Mouse (Mus musculus): ENCODE measurements around the gene Setd5.

Gene Setd5

DNA sequence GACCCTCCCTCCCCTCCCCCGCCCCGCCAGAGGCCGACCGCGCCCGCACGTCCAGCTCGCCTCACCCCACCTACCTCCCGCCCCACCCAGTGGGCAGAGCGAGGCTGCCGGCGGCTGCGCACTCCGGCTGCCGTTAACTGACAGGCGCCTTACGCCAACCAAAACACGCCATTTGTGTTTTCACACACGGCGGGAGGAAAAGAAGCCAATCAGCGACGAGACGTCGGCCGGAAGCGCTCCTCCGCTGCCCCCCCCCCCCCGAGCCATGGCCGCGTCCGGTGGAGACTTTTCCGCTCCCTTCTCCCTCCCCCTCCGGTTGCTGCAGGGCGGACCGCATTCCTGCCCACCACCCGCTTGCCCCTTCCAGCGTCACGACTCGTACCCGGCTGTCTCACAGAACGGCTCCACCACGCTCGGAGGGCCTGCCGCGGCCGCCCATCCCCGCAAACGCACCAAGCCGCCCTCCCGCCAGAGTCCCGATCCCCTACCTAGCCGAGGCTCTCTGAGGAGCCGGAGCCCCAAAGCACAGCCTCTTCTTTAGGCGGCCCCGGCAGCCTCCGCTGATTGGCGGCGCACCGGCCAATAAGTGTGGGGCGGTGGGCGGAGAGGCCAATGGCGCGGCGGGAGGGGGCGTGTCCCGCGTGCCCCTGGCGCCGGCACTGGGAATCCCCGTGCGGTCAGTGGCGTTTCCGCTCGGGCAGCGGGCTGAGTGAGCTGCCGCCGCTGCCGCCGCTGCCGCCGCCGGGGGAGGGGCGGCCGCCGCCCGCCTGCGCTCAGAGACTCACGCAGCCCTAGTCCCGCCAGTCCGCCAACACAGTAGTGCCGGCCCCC, at the start of gene Setd5:
Gene Setd5 (plus strand): TSS at position 680 of the 831 bp plus-strand sequence.
- DNase-seq (ENCODE audit: low spot score in 2 of 2), result peak; percentile 95 to 96

DNA sequence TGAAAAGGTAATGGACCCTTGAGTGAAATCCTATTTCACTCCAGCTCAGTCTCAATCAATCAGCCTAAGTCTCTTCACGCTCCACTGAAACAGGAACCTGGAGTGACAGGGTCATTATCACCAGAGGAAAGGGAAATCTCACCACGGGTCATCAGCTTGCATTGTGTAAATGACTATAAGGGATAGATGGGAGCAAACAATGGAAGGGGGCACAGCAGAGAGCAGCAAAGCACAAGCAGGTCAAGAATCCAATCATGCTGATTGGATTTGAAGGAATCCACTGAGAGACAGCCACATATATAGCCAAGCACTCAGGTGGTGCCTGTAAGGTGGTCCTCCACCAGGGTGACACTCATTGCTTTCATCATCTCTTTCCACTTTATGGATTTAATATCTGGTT, 49.7 kb upstream of the Setd5 start:
- no peak for DNase-seq (ENCODE audit: low spot score in 2 of 2)

DNA sequence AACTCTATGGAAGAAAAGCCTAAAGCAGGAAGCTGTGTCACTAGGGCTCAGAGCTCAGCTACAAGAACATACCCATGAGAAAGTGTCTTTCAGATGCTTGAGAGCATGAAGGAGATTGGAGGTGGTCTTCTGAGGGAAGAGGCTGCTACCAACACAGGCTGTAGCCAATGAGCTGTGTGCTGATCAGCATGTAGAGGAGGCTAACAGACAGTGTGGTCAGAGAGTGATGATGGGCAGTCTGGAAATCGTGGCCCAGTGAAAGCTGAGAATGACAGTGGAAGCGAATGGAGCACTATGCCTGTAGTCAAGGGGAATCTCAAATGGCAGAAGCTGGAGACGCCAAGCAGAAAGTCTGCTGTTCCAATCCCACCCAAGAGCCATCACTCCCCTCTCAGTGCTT, 48.2 kb upstream of the Setd5 start:
- no peak for DNase-seq (ENCODE audit: low spot score in 2 of 2)

DNA sequence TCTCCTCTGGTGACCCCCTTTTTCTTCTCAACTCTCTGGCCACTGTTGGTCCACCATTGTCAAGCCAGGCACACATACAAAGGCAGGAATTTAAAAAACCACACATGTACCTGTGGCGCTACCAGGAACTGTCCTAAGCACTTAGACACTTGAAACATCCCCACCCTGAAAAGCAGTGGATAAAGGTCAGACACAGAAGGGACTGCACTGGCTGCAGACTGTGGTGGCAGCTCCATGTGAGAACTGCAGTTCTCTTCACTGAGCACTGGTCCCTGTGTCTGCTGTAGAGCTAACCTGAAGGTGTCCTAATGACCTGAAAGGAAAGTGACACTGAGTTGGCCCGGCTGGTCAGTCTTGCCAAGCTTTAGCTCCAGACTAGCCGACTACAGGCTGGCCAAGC, 46.6 kb upstream of the Setd5 start:
- no peak for DNase-seq (ENCODE audit: low spot score in 2 of 2)

DNA sequence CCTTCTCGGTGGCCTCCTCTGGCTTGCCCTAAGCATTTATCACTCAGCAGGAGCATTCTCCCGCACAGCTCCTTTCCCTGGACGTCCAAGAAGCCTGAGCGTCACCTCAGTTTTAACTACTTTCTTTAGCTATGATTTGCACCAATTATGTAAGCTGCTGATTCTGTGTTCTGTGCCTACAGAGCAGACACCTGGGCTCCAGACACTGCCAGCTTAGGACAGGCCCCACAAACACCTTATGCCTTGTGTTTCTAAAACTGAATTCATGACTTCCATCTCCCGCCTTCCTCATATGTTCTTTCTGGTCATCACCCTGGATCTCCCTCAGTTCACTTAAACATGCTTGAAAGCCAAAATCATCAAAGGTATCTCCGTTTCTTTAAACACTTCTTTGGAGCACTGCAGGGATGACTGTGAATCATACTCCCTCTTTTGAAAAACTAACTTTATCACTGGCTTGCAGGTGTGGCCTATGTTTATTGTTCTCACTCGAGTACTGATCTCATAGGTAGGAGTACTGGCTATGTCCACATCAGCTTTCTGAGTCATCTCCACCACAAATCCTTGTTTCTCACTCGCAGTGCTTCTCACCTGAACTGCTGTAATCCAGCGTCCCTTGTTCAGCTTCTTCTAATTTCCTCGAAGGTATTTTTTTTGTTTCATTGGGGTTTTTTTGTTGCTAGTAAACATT, 46.0 kb upstream of the Setd5 start:
- DNase-seq (ENCODE audit: low spot score in 2 of 2), result no peak

DNA sequence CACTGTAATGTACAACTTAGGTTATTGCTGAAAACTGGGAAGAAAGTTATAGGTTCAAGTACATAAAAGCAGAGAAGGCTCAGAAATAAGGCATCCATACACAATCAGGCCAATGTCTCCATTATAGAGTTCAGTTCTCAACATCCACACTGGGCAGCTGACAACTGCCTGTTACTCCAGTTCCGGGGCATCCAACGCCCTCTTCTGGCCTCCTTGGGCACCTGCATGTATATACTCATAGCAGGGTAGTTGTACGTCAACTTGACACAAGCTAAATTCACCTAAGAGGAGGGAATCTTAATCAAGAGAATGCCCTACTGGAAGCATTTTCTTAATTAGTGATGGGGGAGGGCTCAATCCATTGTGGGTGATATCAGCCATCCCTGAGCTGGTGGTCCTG, 45.0 kb upstream of the Setd5 start:
- DNase-seq (ENCODE audit: low spot score in 2 of 2), result no peak

DNA sequence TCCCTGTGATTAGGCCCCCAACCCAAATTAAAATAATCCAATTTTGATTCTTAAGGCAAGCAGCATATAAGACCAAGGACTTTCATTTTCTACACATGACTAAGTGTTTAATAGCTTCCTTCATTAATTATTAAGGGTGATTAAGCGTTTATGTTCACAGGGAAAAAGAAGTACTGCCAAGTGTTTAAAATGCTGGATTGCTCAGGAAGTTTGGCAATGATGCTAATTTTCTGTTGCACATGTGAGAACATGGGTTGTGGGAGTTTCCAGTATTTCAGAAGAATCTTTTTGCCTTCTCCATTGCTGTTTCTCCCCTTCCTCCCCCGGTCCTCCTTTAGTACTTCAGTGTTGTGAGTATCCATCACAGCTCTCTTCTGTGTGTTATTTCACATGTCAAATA, 44.0 kb upstream of the Setd5 start:
- no peak for DNase-seq (ENCODE audit: low spot score in 2 of 2)

DNA sequence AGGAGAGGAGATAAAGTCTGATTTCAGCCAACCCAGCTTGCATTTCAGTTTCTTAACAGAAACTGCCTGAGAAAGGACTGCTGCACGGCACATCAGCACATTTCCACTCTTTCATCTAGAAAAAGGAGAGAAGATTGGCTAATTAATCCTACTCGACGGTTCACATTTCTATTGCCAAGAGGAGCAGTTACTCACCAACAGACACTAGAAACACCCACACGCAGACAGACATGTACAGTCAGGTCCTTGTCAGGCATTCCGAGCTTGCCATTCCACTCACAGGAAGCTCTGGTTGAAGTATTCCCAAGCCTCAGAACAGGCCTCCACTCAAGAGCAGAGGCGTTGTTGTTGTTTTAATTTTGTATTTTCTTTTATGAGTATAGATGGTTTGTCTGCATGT, 42.7 kb upstream of the Setd5 start:
- no peak for DNase-seq (ENCODE audit: low spot score in 2 of 2)

DNA sequence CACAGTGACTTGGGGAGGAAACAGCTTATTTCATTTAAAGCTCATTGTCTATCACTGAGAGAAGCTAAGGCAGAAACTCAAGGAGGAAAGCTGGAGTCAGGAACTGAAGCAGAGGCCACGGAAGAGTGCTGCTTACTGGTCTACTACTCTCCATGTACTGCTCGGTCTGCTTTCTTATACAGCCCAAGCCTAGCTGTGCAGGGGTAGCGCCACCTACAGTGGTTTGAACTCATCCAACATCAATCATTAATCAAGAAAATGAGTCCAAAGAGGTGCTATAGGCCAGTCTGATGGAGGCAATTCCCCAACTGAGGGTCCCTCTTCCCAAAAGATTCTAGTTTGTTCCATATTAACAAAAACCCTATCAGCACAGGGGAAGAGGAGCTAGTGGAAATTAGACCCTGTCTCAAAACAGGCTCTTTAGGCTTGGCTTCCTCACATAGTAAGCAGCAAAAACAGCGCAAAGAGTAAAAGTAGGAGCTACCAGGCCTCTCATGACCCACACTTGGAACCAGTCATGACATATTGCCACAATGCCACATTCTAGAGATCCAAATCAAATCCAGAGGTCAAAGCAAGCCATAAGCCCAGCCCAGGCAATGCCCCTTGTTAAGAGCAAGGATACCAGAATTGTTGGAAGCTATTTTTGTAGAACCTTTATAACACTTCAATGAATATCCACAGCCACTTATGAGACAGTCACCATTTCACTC, 40.5 kb upstream of the Setd5 start:
- DNase-seq (ENCODE audit: low spot score in 2 of 2), result no peak

DNA sequence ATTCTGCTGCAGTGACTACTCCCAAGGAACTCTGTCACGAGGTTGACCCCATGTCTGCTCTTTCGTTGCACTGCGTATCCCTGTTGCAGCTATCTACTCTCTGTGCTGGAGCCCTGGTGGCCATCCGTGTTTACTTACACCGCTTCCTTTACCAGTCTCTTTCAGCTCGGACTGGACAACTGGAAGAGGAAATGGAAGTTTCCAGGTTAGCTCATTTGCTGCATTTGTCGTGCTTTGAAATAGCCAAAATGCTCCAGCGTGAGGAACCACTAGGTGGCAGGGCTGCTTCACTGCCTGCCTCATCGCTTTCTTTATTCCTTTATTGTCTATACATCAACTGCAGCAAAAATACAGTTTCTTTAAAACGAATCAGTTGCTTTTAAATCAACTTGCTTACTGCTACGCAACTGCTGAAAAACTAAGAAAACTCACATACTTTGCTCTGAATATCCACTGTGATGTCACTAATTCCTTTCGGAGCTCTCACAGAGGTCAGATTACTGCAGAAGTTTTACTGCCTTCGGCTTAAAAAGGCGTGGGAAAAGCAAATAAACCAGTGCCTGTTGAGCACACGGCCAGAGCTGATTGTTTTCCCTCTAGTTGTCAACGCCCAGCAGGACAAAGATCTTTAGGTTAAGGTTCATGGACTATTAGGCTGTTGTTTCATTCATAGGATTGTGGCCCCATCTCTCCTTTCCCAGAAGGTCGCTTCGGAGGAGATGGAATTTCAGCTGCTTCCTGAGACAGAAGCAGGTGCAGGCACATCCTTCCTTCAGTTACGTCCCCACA, 39.0 kb upstream of the Setd5 start:
- DNase-seq (ENCODE audit: low spot score in 2 of 2), result peak; percentile 54 to 61

DNA sequence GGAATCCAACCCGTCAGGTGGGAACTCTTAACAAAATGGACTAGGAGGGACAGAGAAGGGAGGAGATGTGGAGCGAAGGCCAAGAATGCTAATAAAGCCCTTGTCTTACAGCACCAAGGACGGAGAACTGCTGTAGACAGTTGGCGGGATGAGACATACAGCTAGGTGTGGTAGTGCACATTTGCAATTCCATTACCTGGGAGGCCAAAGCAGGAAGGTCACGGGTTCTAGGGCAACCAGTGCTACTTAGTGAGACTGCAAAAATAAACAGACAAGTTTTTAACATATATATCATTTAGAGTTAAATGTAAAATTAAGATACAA, 38.5 kb upstream of the Setd5 start:
- DNase-seq (ENCODE audit: low spot score in 2 of 2), result no peak

DNA sequence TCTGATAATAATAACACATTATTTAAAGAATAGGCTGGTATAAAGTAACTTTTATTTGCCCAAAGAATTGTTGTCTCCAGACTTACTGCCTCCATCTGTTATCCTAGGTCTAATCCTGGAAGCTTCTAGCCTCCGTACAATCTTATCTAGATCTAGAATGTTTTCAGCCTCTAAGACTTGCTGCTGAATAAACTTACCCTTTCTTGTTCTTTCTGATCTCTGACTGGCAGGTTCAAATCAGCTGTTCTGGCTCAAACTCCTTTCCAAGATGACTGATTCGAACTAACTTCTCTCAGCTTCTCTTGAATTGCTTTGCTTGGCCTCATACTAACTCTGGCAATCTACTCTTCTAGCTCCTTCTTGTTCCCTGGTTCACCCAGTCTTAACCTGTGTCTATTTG, 36.8 kb upstream of the Setd5 start:
- DNase-seq (ENCODE audit: low spot score in 2 of 2), result no peak

DNA sequence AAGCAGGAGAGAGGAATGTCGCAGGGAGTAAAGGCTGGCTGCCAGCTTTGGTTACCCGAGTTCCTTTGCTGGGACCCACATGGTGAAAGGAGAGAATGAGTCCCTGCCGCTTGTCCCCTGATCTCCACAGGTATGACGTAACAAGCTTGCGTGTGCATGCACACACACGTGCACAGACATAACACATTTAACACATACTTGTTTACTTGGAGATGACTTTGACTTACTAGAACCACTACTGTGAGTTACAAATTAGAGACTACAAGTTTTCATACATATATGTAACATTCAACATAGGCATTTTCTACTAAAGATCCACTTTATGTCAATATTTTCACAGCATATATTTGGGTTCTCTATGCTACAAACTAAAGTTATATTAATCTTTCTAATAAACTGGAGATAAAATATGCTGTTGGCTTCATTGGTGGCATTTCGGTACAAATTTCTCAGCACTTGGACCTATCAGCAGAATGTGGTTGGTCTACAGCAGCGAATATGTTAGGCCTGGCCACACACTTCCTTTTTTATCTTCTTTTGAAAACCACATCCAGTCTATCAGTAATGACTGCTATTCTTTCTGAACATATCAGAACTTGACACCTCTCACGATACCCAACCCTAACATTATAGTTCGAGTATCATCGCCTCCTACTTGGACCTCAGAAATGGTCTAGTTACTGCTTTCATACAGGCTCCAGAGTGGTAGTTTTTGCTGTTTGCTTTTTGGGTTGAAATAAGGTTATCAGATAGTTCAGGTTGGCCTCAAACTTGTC, 35.8 kb upstream of the Setd5 start:
- DNase-seq (ENCODE audit: low spot score in 2 of 2), result no peak

DNA sequence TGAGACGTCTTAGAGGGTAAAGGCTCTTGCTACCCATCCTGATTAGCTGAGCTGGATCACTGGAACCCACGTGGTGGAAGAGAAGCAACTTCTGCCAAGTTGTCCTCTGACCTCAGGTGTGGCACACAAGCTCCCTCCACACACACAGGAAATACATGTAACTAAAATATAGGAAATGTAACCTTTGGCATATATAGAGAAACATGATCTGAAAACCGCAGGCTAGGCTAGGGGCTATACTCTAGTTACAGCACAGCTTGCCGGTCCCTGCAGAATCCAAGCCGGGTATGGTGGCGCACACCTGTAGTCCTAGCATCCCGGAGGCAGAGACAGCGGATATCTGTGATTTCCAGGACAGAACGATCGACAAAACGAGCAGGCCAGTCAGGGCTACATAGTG, 31.6 kb upstream of the Setd5 start:
- DNase-seq (ENCODE audit: low spot score in 2 of 2), result no peak

DNA sequence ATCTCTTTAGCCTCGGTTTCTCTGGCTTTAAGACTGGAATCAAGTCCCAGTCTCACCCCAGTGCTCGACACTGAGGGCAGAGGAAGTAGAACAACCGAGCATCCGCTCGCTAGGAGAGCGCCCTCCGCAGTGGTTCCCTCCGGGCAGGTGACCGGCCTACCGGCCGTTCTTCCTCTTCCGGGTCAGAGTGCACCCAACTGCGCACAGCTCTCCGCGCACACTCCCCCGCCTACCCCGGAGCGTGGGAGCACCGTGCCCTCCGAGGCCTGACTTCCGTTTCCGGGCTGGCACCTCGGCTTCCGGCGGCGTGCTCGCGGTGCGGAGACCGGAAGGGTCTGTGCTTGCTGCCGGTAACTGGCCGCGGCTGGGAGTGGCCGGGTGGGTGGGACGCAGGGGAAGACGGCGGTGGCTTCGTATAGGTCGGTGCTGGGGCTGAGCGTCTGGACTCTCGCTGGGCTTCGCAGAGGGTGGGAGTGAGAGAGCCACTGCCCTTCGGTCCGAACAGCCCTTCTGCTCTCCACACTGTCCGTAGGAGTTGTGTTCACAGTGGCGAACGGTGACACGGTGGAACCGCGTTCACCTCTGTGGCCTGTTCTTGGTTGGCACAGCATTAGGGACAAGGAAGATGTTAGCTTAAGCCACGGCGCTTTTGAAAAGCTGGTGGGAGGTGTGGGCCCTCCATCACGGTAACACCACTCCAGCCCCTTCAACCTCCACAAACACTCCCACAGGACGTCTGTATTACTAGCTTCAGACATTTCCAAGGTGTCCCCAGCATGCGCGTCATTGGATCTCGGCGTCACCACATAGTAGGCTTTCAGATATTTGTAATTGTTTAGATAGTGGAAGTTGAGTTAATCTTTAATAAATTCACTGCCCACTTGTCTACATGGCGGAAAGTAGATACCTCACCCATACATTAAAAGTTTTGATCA, 30.9 kb upstream of the Setd5 start, which contains the start of gene Thumpd3:
Gene Thumpd3 (plus strand): TSS at position 185 of the 935 bp plus-strand sequence.
- DNase-seq (ENCODE audit: low spot score in 2 of 2), result peak; percentile 91 to 94

DNA sequence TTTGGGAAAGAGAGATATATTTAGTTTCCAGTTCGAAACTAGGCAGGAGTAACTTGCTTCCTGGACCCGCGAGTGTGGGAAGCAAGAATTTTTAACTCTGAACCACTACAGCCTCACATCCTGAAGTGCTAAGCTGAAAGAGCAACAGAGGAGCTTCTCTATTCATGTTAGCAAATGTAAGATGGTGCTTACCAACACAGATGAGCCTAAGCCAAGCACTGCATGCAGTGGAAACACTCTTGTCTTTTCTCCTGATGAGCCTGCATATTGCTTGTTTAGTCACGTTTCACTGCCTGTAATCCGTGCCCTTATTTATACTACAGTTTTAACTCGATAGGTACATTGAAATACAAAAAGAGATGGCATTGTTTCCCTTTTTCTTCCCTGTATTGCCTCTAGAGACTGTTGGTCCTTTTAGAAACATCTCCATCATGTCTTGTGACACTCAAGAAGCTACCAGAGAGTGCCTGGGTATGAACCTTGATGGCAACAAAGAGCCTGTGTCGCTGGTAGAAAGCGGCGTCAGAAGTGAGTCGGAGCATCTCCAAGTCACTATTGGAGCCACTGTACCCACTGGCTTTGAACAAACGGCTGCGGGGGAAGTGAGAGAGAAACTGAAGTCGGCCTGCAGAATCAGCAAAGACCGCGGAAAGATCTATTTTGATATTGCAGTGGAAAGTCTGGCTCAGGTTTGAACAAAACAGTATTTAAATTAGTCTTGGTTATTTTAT, 30.0 kb upstream of the Setd5 start:
- no peak for DNase-seq (ENCODE audit: low spot score in 2 of 2)

DNA sequence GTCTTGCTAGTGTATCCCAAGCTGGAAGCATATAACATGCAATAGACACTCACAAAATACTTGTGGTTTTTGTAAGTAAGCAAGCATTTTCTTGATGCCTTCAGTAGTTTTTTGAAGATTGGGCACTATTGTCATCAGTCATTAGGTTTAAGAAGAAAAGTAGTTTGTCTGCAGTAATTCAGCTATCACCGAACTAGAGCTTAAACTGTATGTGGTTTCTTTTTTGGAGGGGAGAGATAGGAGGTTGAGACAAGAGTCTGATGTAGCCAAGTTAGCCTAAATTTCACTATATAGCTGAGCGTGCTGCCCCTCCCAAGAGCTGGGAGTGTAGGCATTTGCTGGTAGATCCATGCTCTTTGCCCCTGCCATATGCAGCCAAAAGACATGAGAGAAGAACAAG, 28.8 kb upstream of the Setd5 start:
- no peak for DNase-seq (ENCODE audit: low spot score in 2 of 2)

DNA sequence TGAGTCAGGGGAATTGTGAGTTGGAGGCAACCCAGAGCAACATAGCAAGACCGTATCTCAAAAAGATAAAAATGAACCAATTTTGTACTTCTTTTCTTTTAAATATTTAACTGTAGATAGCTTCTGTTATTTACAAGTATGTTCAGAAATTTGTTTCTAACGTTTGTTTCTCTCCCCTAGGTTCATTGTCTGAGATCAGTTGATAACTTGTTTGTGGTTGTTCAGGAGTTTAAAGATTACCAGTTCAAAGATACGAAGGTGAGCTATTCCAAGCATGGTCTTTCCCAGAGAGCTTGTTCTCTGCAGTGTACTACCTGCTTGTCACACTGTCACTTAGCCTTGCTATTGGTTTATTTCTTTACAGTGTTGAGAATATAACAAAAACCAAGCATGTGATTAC, 28.0 kb upstream of the Setd5 start:
- no peak for DNase-seq (ENCODE audit: low spot score in 2 of 2)

DNA sequence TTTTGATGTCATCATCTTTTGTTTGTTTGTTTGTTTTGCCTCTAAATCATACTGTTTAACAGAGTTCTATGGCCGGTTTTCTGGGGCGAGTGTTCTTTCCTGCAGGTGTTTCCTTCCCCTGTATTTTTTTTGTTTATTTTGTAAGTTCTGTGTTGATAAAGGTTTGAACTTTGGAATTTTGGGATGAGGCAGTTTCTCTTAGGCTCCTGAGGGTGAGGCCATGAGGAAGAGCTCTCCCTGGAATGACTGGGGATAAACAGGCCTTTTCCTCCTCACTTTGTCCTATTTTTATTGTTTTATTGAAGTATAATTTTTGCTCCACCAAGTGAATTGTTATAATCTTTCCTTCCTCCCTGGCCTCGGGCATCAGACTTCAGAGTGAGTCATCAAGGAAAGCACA, 24.2 kb upstream of the Setd5 start:
- DNase-seq (ENCODE audit: low spot score in 2 of 2), result no peak

All from frontal cortex, postnatal 25 days (tissue).